Mouse (Mus musculus): ENCODE measurements around the gene Cyp2d22.
"Not testable (repeated sequence)": the region's sequence is repeated elsewhere in the genome, so short reads cannot be mapped to it uniquely, and the experiment has no call there.

The Cyp2d22 gene

DNA sequence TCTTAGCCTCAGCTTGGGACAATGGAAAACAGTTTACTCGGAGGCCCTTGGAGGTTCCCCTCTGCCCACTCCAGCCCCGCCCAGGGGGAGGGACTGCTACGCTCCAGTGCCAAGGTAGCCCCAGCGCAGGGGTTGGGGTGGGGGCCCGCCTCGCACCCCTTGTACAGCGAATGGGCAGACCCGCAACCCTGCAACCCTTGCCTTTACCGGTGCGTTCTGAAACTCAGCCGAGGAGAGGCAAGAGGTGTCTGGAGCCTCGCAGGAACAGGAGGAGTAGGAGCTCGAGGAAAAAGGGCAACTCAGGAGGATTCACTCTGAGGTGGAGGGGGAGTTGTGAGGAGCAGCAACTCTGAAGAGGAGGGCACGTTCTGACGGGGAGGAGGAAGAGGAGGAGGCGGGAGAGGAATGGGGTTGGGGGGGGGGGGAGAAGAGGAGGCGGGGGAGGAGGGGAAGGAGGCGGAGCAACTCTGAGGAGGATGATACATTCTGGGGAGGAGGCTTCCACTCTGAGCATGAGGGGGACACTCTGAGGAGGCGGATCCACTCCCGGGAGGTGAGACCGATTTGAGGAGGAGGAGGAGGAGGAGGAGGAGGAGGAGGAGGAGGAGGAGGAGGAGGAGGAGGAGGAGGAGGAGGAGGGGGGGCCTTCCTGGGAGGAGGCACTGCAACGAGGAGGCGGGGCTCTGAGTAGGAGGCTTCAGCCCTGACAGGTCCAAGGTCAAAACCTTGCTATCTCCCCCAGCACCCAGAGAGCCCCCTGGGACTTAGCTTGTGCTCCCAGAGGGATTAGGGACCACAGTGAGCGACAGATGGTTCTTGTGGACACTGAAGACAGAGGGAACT is at the start of gene Cyp2d22:
Gene Cyp2d22 (minus strand): TSS at position 390 of the 843 bp plus-strand sequence.
- DNase-seq (ENCODE audit: low read depth, low spot score) = peak; percentile 21

DNA sequence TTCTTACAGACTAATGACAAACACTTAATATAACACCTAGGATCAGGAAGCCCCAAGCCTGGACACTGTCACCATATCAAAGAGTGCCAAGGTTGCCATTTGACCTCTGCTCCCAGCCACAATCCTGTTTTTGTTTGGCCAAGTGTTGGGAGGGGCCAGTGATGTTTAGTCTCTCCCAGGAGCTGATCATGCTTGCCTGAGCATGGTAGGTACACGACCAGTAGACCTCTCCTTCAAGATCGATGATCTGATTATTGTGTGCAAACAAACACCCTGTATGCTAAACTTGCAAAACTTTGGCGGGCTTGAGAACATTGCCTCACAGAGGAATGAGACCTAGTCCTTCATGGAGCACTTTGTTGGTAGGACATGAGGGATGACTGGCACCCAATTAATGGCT is 43.4 kb upstream of the Cyp2d22 start:
- no peak for DNase-seq (ENCODE audit: low read depth, low spot score)

DNA sequence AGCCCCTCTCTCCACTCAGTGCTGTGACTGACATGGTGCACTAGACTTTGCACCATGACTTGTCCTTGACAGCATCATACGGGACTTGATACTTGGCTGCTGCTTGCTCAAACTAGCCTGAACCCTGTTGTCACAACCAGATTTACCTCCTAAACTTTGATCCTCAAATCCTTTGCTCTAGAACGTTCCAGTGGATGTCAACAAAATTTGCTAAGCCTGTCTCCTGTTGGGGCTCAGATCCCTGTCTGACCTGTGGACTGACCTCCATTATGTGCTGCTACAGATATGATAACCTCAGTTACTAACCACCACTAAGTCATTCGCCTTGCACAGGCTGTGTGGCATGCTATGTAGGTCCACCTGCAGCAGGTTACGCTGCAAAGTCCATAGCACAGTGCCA is 42.9 kb upstream of the Cyp2d22 start:
- DNase-seq (ENCODE audit: low read depth, low spot score) = no peak

DNA sequence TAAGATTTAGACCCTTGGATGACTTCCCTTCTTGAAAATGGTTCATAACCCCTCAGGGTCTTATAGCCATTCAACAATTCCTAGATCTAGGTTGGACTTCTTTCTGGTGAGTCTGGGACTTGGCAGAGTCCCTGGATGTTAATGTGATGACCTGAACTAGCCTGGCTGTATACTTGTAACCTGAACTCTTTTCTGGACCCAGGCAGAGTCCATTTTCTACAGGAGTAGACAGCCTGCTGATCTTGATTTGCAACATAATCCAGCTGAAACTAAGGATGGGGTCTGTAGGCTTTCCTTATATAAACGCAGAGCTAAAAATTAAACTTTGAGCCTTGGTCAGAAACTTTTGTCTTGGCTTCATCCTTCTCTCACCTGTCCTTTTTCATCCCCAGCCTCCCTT is 38.6 kb upstream of the Cyp2d22 start:
- no peak for DNase-seq (ENCODE audit: low read depth, low spot score)

DNA sequence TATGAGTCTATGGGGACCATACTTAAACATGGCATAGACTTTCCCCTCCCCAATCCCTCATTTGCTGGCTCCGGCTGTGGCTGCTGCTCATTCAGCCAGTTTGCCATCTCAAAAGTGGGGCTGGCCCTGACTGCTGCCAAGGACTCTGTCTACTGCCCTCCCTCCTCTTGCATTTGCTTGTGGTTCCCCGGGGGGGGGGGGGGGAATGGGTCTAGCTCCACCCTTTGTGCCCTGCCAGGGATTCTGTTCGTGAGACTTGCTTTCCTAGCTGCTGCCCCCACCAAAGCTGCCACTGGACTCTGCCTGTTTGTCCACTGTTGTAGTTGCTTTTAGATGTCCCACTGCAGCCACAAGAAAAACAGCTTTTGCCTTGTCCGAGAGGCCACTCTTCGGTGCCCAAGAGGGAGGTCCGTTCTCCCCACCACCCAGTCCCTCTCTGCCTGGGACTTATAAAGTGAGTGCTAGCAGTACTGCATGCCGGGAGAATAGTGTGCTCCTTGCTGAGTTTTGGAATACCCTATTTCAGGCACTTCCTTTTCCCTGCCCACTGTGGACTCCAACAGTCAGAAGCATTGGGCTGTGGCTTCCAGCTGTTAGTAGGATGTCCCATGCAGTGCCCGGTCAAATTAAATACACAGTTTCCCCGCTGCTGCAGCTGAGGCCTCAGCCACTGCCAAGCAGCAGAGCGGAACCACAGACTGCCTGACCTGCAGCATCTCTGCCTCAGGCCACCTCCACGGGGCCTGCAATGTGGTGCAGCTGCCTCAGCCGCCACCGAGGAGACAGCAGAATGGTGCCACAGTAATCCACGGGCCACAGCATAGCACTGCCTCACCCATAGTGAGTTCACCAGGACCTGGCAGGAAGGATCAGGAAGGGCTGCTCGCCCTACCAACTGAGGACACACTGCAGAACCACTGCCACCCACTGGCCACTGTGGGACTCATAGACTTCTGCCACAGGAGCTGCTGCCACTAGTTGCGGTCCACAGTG is 37.0 kb upstream of the Cyp2d22 start:
- DNase-seq (ENCODE audit: low read depth, low spot score) = peak; percentile 69

DNA sequence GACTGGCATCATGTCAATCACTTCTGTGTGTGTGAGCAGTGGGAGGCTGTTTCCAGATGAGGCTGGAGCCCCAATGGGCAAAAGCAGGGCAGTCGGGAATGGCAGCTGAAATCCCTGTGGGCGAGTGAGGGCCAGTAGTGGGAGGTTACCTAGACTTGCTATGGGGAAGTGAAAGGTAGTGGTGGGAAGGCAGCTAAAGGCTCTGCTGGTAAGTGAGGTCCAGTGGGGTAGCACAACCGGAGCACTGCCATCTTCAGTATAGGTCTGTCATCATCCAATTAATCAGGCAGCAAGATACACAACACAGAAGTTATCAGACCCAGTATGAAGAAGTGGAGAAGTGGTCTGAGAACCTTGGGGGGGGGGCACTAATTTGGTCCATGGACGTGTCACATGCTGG is 27.5 kb upstream of the Cyp2d22 start:
- no peak for DNase-seq (ENCODE audit: low read depth, low spot score)

DNA sequence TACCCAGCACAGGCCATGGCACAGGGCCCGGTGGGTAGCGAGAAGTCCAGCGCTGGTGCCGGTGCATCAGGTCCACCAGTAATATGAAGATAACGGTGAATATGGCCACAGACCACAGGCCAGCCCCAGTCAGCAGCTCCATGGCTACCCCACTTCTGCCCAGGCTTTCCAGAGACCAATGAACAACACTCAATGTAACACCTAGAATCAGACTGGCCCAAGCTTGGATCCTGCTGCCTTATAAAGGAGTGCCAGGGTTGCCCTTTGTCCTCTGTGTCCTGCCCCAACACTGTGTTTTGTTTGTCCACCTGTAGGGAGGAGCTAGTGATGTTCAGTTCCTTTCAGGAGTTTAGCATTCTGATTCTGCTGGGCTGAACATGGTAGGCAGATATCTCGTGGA is 26.9 kb upstream of the Cyp2d22 start, which contains the start of gene Cyp2d10:
Gene Cyp2d10 (minus strand): TSS at position 215 of the 400 bp plus-strand sequence.
- no peak for DNase-seq (ENCODE audit: low read depth, low spot score)

DNA sequence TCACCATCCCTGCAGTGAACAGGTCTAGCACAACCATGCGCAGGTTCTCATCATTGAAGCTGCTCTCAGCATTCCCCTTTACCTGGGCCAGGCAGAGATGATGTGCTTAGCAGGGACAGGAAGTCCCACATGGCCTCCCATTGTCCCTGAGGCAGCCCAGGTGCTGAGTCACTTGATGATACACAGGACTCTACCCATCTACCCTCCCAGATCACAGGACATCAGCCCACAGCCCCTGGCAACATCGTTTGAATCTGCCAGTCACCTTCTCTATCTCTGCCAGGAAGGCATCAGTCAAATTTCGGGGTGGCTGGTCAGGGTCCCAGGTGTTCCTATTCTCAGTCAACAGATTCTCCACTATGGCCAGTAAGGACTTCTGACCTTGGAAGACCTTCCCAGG is 24.1 kb upstream of the Cyp2d22 start:
- DNase-seq (ENCODE audit: low read depth, low spot score) = no peak

DNA sequence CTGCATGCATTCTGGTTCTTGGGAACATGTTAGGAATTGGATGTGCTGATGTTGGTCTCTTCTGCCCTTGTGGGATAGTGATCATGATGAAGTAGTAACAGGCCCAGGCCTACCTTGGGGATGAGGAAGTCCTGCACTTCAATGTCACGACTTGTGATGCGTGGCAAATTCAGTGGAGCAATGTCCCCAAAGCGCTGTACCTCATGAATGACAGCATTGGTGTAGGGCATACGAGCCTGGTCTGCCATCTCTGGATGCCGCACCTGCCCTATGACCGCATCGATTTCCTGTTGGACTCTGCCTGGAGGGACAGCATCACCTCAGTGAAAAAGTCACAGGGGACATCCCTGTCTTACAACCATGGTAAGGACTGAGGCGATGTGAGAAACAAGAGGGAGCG is 23.5 kb upstream of the Cyp2d22 start:
- no peak for DNase-seq (ENCODE audit: low read depth, low spot score)

DNA sequence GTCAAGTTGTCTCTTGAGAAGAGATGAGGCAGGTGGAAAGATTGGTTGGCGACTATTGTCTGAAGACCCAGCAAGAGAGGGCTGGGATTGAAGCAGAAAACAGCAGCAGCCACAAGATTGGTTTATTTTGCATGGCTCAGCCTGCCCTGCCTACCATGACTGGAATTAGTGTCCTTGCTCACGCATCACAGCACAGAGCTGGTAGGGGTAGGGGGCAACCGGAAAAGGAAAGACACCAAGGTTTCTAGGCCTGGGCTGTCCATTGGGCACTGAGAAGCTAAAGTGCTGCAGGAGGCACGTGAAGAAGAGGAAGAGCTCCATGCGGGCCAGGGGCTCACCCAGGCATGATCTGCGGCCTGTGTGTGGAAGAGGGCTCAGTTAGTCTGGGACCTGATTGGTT is 22.7 kb upstream of the Cyp2d22 start:
- DNase-seq (ENCODE audit: low read depth, low spot score) = no peak

DNA sequence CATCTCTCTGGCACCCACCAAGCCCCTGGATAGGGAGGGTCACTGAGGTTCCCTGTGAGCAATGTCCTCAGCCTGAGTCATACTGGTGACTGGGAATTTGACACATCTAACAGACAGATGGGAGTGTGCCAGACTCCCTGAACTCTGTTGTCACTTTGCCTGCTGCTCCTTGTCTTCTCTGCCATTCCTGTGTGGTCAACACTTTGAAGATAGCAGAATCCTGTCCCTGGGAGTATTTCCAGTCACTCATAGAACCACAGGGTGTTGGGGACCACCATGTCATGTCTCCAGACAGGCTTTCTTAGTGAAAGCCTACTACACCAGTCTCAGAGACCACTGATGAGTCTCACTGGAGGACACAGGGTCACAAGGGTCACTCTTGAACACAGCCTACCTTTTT is 22.0 kb upstream of the Cyp2d22 start:
- DNase-seq (ENCODE audit: low read depth, low spot score) = no peak

DNA sequence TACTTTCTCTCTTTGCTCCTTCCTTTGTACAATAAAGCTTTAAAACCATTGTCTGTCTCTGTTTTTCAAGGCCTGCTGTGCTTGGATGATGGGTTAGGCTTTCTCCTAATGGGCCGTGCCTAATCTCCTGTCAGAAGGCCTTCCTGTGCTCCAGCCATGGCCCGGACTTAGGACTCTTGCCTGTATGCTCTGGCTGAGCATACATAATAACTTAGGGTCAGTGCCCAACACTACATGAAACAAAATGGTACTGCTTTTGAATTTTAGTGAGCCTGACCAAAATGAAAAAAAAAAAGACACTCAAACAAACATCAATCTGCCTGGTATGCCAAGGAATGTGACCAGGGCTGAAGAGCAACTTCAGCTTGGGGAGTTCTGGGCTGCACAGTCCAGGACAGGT is 21.5 kb upstream of the Cyp2d22 start:
- no peak for DNase-seq (ENCODE audit: low read depth, low spot score)

DNA sequence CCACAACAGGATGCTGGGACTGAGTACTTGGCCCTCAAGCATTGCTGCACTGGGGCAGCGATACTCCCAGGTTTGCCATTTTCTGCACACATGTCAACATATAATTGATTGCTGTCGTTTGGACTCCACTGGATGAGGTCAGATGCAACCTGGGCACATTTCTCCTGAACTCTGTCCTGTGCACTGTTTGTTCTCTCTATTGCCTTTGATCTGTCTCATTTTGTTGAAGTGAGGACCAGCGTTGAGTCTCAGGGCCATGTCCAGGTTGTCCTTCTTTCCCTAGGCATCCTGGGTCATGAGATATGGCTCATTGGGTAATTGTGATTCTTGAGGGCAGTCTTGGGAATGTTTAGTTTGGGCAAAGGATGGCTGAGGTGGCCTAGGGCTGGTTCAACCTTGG is 15.9 kb upstream of the Cyp2d22 start:
- not testable (repeated sequence) for DNase-seq (ENCODE audit: low read depth, low spot score)

DNA sequence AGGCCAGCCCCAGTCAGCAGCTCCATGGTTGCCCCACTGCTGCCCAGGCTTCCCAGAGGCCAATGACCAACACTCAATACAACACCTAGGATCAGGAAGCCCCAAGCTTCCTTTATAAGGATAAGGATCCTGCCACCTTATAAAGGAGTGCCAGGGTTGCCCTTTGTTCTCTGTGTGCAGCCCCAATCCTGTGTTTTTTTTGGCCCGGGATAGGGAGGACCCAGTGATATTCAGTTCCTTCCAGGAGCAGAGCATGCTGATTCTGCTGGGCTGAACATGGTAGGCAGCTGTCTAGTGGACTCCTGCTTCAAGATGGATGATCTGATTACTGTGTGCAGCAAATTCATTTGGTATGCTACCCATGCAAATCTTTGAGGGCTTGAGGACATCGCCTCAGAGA is 13.9 kb upstream of the Cyp2d22 start, which contains the start of gene Cyp2d11:
Gene Cyp2d11 (minus strand): TSS at position 101 of the 400 bp plus-strand sequence.
- DNase-seq (ENCODE audit: low read depth, low spot score) = not testable (repeated sequence)

DNA sequence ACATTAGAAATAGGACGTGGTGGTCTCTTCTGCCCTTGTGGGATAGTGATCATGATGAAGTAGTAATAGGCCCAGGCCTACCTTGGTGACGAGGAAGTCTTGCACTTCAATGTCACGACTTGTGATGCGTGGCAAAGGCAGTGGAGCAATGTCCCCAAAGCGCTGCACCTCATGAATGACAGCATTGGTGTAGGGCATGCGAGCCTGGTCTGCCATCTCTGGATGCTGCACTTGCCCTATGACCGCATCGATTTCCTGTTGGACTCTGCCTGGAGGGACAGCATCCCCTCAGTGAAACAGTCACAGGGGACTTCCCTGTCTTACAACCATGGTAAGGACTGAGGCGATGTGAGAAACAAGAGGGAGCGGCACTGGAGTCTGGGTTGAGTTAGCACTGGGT is 9.9 kb upstream of the Cyp2d22 start:
- DNase-seq (ENCODE audit: low read depth, low spot score) = not testable (repeated sequence)

DNA sequence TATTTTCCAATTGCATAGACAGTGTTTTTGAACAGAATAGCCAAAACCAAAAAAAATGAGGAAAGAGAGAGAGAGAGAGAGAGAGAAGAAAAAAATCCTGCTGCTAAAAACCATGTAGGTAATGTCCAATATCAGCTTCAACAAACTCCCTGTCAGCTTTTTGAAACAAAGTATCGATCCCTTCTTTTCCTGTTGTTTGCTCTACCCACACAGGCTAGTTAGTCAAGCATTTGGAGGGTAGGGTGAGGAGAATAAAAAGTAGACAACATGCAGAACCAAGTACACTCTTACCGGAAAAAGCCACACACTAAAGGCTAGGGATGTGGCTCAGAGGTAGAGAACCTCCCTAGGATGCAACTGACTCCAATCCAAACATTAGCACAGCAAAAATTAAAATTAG is 5.7 kb upstream of the Cyp2d22 start:
- no peak for DNase-seq (ENCODE audit: low read depth, low spot score)

DNA sequence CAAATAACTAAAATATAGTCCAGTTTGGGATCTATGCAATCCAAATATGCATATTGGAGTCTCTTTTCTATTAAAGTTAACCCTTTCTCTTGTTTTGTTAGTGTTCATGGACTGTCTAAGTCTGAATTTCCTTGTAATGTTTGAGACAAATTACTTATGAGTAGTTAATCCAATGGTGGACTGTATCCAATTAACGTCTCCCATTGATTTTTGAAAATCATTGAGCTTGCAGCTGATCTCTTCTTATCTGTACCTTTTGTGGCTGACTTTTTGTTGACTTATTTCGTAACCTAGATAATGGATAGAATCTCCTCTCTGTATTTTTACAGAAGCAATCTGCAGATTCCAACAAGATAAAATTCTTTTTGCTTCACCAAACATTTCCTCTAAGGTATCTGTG is 2.4 kb upstream of the Cyp2d22 start:
- DNase-seq (ENCODE audit: low read depth, low spot score) = no peak

DNA sequence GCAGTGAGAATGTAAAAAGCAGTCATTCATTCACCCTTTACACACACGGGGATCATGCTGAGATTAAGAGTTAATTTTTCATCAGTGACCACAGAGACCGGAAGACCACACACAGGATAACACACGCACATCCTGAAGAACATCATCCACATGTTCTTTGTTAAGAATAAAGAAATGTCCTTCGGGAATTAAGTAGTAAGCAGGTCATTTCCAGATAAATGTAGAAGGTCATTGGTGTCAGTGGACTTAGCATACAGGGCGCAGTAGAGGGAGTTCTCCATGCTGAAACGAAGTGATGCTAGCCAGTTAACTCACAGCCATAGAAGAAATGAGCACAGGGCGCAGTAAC is 628 bp upstream of the Cyp2d22 start:
- no peak for DNase-seq (ENCODE audit: low read depth, low spot score)

DNA sequence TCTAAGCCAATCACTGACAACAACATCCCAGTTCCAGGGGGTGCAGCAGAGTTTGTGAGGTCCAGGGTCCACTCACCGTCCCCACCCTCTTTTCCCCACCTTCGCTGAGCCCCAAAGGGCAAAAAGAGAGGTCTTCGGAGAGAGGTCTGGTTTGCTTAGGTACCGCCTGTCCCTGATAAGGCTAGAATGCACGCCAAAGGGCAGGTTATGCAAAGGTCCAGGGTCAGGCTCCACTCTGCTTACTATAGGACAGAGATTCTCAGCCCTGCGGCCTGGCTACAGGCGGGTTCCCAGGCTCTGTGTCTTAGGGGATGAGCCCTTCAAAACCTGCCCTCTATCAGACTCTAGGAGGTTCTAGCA is 569 bp downstream of the Cyp2d22 start:
- no peak for DNase-seq (ENCODE audit: low read depth, low spot score)

DNA sequence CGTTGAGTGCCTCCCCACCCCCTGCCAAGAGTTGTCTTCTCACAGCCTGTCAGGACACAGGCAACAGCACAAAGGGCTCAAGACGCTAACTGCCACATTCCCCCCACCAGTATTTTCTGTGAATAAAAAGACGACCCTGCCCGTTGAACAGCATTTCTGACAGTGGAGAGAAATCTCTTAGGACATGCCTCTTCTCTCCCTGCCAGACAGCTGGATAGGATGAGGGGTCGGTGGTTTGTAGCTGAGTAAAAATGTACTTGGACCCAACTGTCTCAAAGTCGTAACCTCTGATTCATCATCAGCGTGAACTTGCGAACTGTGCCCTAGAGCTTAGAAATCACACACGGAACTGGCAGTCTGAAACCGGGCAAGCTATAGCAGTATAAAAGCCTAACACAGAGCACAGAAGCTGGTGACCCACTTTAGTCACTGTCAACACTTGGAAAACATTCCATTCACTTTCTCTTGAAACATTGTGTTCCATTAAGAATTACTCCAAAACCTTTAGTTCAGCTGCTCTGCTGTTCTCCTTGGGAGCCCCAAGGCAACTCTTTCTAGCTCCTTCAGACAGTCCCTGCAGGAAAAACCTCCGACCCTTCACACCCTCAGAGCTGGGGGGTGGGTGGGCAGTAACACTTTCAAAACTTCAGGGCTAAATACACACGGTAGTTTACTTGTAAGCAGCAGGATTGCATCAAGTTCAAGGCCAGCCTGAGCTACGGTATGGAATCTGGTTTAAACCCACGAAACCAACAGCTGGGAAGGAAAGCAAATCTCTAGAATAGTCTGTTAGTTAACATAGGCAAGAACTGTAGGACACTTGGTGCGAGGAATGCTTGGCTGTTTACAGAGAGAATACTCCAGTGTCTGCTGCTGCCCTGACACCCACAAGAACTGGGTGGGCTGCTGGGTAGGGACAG is 1.5 kb downstream of the Cyp2d22 start:
- no peak for DNase-seq (ENCODE audit: low read depth, low spot score)

DNA sequence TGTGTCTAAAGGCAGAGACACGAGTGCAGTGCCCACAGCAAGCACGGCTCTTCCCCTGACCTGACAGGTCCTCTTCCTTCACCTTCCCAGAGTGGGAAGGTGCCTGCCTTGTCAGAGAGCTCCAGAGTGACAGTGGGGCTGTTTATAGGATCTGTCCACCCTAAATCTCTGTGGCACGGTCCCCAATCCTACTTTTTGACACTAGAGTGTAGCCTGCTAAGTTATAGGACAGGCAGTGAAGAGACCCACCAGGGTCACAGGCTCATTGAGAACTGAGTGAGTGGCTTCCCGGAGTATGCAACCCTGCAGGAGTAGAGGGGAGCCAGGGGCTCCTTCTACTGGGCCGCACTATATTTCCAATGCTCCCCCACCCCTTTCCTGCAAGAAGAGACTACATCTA is 2.4 kb downstream of the Cyp2d22 start:
- DNase-seq (ENCODE audit: low read depth, low spot score) = no peak

All from ES-CJ7 (cell line).